Mouse (Mus musculus) liver, embryonic 14.5 days (tissue): ENCODE results near the gene Slc25a39. TPM values are rescaled to one million over a fixed set of nuclear protein-coding genes. Genes with fewer than 3 reads are reported as not detected.
A peak's percentile ranks its signal among the peaks of the same experiment; 100 is the strongest.

Experiments
- ATAC-seq: fragments of 200-750 bp; cut with Nextera tagmentation; 2 replicates; pipeline ENCODE4 v1.8.0; 2017; ENCODE audit warnings: moderate number of reproducible peaks, mild to moderate bottlenecking, moderate library complexity; ENCODE audit not compliant: insufficient read depth
- DNase-seq, 3 experiments: peaks; one replicate each; pipeline ENCODE4 v3.0.0-alpha.2; 2012 to 2013; ENCODE audit warnings: low read depth in 3 of 3, low spot score in 3 of 3
- H3K27ac ChIP-seq: fragments of 300-500 bp; sonication (generic); 2 replicates; pipeline ENCODE4 v1.5.1; 2014; ENCODE audit warnings: moderate library complexity, mild to moderate bottlenecking, control low read depth, inconsistent platforms
- H3K27me3 ChIP-seq: fragments of 300-500 bp; sonication (generic); 2 replicates; pipeline ENCODE4 v1.6.1; 2014; ENCODE audit warnings: mild to moderate bottlenecking, low read length, moderate library complexity; ENCODE audit not compliant: control insufficient read depth, insufficient read depth
- H3K36me3 ChIP-seq: fragments of 300-500 bp; sonication (generic); replicated peaks from 2 replicates; pipeline ENCODE4 v1.6.1; 2014; ENCODE audit warnings: low read depth; ENCODE audit not compliant: control insufficient read depth, insufficient read depth
- H3K4me1 ChIP-seq, 2 experiments: fragments of 200-500 bp in 1 of 2; fragments of 300-500 bp in 1 of 2; sonication (generic) in 1 of 2; replicated peaks; 2 replicates each; pipeline ENCODE4 v1.6.1; 2012 to 2014; ENCODE audit warnings: antibody characterized with exemption in 1 of 2, inconsistent platforms in 1 of 2, low read length in 1 of 2; ENCODE audit not compliant: control insufficient read depth in 2 of 2, insufficient read depth in 2 of 2
- H3K4me2 ChIP-seq: fragments of 300-500 bp; sonication (generic); 2 replicates; pipeline ENCODE4 v1.6.1; 2014; ENCODE audit warnings: low read depth, mild to moderate bottlenecking, control low read depth, moderate library complexity
- H3K4me3 ChIP-seq, 2 experiments: fragments of 200-500 bp in 1 of 2; fragments of 300-500 bp in 1 of 2; sonication (generic) in 1 of 2; 2 replicates each; pipeline ENCODE4 v1.5.1; 2012 to 2014; ENCODE audit warnings: low read depth in 2 of 2, low read length in 2 of 2, mild to moderate bottlenecking in 2 of 2, control low read depth in 1 of 2, inconsistent platforms in 1 of 2, moderate library complexity in 1 of 2; ENCODE audit not compliant: insufficient read depth in 1 of 2
- H3K9ac ChIP-seq: fragments of 300-500 bp; sonication (generic); replicated peaks from 2 replicates; pipeline ENCODE4 v1.6.1; 2014; ENCODE audit warnings: mild to moderate bottlenecking, control low read depth, moderate library complexity
- H3K9me3 ChIP-seq: fragments of 300-500 bp; sonication (generic); 2 replicates; pipeline ENCODE4 v1.6.1; 2016; ENCODE audit warnings: low read length, mixed read lengths; ENCODE audit not compliant: control insufficient read depth
- CTCF ChIP-seq: IDR thresholded peaks from 2 replicates; pipeline ENCODE4 v1.5.1; 2016; ENCODE audit warnings: antibody characterized with exemption, low read depth, control low read depth
- EP300 ChIP-seq: IDR thresholded peaks from 2 replicates; pipeline ENCODE4 v1.6.1; 2016; ENCODE audit warnings: antibody characterized with exemption, low read depth
- WGBS: fragments of 180-500 bp; shearing (Covaris S2); extraction: QIAGEN DNeasy Blood & Tissue Kit; methylation state at CpG from one replicate; pipeline ENCODE4 v1.1.7; 2014; ENCODE audit not compliant: insufficient replicate concordance; 5-methylcytosine and 5-hydroxymethylcytosine counted together
- polyA plus RNA-seq, 2 experiments: library from polyadenylated mRNA; depleted of rRNA in 1 of 2; stranded (reverse) in 1 of 2; unstranded in 1 of 2; fragments of >200 nt; fragmentation: Nextera tagmentation in 1 of 2; extraction: Ambion mirVana in 1 of 2; gene quantifications; 2 replicates each; pipeline versions ENCODE4 v1.2.1 to v1.2.3; 2012 to 2014

The Slc25a39 gene
- polyA plus RNA-seq, 2 experiments, result 167 to 339 TPM

- TF ChIP-seq CTCF (no peak), EP300 (no peak)
Measured at GRCm38 (mm10) chr11:102439093-102440082, 31.6 kb upstream of the Slc25a39 start.

GRCm38 (mm10) chr11:102438212-102439092 is 30.7 kb upstream of the Slc25a39 start:
- no peaks in the 10 kb centered on the region for H3K36me3 ChIP-seq
- peak overlapping the region; percentile 65 for H3K4me2 ChIP-seq
- 25% methylated on average over 74 of the region's 77 CpGs for WGBS
- H3K9me3 ChIP-seq, result no peaks in the 10 kb centered on the region
- DNase-seq (no peak), ATAC-seq (no peak)
- peaks cover 23% of the 10 kb centered on the region for H3K27me3 ChIP-seq
- no peak overlapping the region for H3K9ac ChIP-seq
- H3K4me1 ChIP-seq, result no peaks in the 10 kb centered on the region
- TF ChIP-seq CTCF, result peak; percentile 88
- TF ChIP-seq EP300, result no peak
- H3K27ac ChIP-seq, result no peak overlapping the region
- H3K4me3 ChIP-seq, result peak overlapping the region; percentile 34 to 40; a peak in 3 of 4 replicates

More at GRCm38 (mm10) chr11:102439093-102440082, 31.6 kb upstream of the Slc25a39 start:
- H3K9me3 ChIP-seq, result no peaks in the 10 kb centered on the region
- H3K27ac ChIP-seq, result no peak overlapping the region
- DNase-seq (no peak), ATAC-seq (no peak)
- H3K9ac ChIP-seq, result no peak overlapping the region
- H3K27me3 ChIP-seq, result peaks cover 23% of the 10 kb centered on the region
- no peak overlapping the region for H3K4me2 ChIP-seq
- 71% methylated on average over 14 of the region's 14 CpGs for WGBS
- no peaks in the 10 kb centered on the region for H3K36me3 ChIP-seq
- no peaks in the 10 kb centered on the region for H3K4me1 ChIP-seq
- H3K4me3 ChIP-seq, result no peak overlapping the region

GRCm38 (mm10) chr11:102437120-102438061 is 29.6 kb upstream of the Slc25a39 start:
- Histone ChIP-seq H3K4me1 (no peaks in the 10 kb centered on the region), H3K27ac (no peak overlapping the region), H3K36me3 (no peaks in the 10 kb centered on the region), H3K9me3 (no peaks in the 10 kb centered on the region), H3K4me3 (peak overlapping the region; percentile 36 to 40), H3K27me3 (peaks cover 23% of the 10 kb centered on the region), H3K4me2 (peak overlapping the region; percentile 65), H3K9ac (no peak overlapping the region)
- DNase-seq, result no peak
- TF ChIP-seq CTCF (peak; percentile 32; the same call in 1 of the 2 replicates), EP300 (no peak)
- no peak for ATAC-seq
- WGBS, result 30% methylated on average over 87 of the region's 87 CpGs

GRCm38 (mm10) chr11:102436471-102436790 is 28.7 kb upstream of the Slc25a39 start:
- ATAC-seq, result no peak
- Histone ChIP-seq H3K27me3 (peaks cover 23% of the 10 kb centered on the region), H3K4me3 (no peak overlapping the region), H3K36me3 (no peaks in the 10 kb centered on the region), H3K4me2 (no peak overlapping the region), H3K9ac (no peak overlapping the region), H3K9me3 (no peaks in the 10 kb centered on the region), H3K4me1 (0 out of 4 replicates have a peak, but pooled peaks cover 0 to 3% of the 10 kb centered on the region in 2 experiments), H3K27ac (no peak overlapping the region)
- no peak for DNase-seq
- WGBS, result 74% methylated on average over 10 of the region's 10 CpGs
- TF ChIP-seq EP300 (no peak), CTCF (no peak)
